Mouse (Mus musculus): ENCODE measurements at regions not wholly inside any gene's neighbourhood (a gene's known extent, or its start where the extent isn't known, plus 50 kb on each side); places are given as distances from the start of the nearest gene placed in this dataset.
"Not testable (repeated sequence)": the region's sequence is repeated elsewhere in the genome, so short reads cannot be mapped to it uniquely, and the experiment has no call there.

DNA sequence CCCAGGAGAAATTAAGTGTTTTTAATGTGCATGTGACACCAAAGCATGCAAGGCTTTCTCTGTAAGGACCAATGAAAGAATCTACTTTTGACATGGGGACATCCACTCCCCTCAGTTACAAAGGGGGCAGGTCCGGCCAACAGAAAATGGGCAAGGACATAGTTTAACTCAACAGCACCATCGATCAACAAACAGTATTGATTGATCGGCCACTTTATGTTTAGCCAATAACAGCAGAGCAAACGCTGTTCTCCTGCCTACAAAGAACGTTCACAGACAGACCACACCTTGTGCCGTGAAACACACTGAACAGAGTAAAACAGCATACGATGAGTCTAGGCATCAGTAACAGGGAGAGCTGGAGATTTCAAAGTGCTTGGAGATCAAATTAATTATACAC, 467.7 kb upstream of the Arid1b start:
- no peak overlapping the region for H3K27ac ChIP-seq (ENCODE audit: low read depth, low read length)
- H3K9me3 ChIP-seq (ENCODE audit: control insufficient read depth), result no peaks in the 10 kb centered on the region
- H3K4me3 ChIP-seq (ENCODE audit: low read depth, low read length), result no peak overlapping the region
- no peaks in the 10 kb centered on the region for H3K27me3 ChIP-seq (replicated peaks; ENCODE audit: control insufficient read depth, insufficient read depth, low read length)
- TF ChIP-seq CTCF (IDR thresholded peaks at IDR 0.05; ENCODE audit: low read depth), result no peak
- H3K9ac ChIP-seq (ENCODE audit: low read depth, low read length), result no peak overlapping the region
- H3K36me3 ChIP-seq (ENCODE audit: control insufficient read depth, insufficient read depth), result no peaks in the 10 kb centered on the region
- no peak overlapping the region for H3K4me2 ChIP-seq (replicated peaks; ENCODE audit: low read depth)
- no peak for ATAC-seq
- 64% methylated on average over 7 of the region's 7 CpGs for WGBS
- no peaks in the 10 kb centered on the region for H3K4me1 ChIP-seq (replicated peaks; ENCODE audit: control insufficient read depth, insufficient read depth, low read length)

DNA sequence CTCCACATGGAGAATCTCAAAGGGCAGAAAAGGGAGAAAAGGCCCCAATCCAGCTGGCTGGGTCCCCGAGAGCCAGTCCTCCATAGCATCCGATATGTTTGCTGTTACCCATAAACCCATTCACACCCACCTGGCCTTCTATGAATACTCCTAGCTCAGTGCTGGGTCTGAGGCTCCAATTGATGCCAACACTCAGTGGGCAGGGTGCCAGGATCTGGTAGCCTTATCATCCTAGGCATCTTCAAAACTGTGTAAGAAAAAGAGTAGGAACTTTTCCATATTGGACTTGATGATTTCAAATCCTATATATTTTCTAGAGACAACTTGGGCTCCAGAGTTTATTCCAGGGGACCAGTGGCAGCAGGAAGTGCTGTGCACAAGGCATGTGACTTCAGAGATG, 462.0 kb upstream of the Arid1b start:
- Histone ChIP-seq H3K4me3 (ENCODE audit: low read depth, low read length) (no peak overlapping the region), H3K4me1 (replicated peaks; ENCODE audit: control insufficient read depth, insufficient read depth, low read length) (no peaks in the 10 kb centered on the region), H3K27ac (ENCODE audit: low read depth, low read length) (no peak overlapping the region), H3K36me3 (ENCODE audit: control insufficient read depth, insufficient read depth) (no peaks in the 10 kb centered on the region), H3K9me3 (ENCODE audit: control insufficient read depth) (no peaks in the 10 kb centered on the region), H3K27me3 (replicated peaks; ENCODE audit: control insufficient read depth, insufficient read depth, low read length) (no peaks in the 10 kb centered on the region), H3K4me2 (replicated peaks; ENCODE audit: low read depth) (no peak overlapping the region), H3K9ac (ENCODE audit: low read depth, low read length) (no peak overlapping the region)
- TF ChIP-seq CTCF (IDR thresholded peaks at IDR 0.05; ENCODE audit: low read depth), result no peak
- ATAC-seq, result no peak
- 86% methylated on average over 2 of the region's 2 CpGs for WGBS

DNA sequence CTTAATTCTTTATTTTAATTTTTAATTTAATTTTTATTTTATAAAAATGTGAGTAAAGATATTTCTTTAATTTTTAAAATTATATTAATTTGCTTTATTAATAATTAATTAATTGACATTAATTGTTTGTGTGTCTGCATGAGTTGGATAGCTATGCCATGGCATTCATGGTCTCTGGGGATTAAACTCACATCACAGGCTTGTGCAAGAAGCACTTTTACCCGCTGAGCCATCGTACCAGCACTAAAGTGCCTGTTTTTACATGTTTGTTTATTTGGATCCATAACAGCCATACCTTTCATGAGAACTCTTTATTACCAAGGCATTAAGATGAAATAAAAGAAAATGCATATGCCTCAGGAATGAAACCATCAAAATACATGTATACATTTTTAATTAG, 453.7 kb upstream of the Arid1b start:
- ATAC-seq, result no peak
- H3K27me3 ChIP-seq (replicated peaks; ENCODE audit: control insufficient read depth, insufficient read depth, low read length), result no peaks in the 10 kb centered on the region
- no peak overlapping the region for H3K4me2 ChIP-seq (replicated peaks; ENCODE audit: low read depth)
- TF ChIP-seq CTCF (IDR thresholded peaks at IDR 0.05; ENCODE audit: low read depth), result no peak
- H3K36me3 ChIP-seq (ENCODE audit: control insufficient read depth, insufficient read depth), result no peaks in the 10 kb centered on the region
- H3K4me1 ChIP-seq (replicated peaks; ENCODE audit: control insufficient read depth, insufficient read depth, low read length), result no peaks in the 10 kb centered on the region
- no peak overlapping the region for H3K9ac ChIP-seq (ENCODE audit: low read depth, low read length)
- no peaks in the 10 kb centered on the region for H3K9me3 ChIP-seq (ENCODE audit: control insufficient read depth)
- no peak overlapping the region for H3K27ac ChIP-seq (ENCODE audit: low read depth, low read length)
- no peak overlapping the region for H3K4me3 ChIP-seq (ENCODE audit: low read depth, low read length)
- 84% methylated on average over 2 of the region's 2 CpGs for WGBS

DNA sequence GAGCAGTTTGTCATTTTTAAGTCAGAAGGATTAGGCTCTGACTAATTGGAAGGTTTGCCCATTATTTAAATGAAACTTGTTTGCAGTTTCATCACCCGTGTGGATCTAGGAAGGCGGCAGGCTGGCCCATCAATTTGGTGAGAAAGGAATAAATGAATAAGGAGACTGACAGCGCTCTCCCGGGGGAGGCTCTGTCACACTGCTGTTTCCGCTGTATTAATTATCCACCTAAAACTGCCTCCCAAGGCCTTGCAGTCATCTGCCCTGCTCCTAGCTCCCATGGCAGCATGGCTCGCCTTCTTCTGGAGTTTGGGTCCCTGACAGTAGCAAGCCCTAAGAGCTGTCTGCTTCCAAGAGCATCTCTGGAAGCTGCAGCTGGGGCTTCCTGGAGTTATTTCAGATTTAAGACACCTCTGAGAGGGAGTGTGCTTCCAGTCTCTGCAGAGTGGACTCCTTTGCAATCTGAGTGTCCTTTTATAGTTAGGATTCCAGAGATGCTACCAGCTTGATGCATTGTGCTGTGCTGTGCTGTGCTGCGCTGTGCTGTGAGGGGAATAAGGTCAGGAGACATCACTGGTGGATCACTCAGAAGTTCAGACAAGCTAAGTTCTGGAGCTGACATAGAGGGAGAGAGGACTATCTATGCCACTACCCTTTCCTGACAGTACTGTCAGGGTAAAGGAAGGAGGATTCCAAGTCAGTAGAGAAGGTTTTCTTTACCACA, 452.9 kb upstream of the Arid1b start:
- Histone ChIP-seq H3K27me3 (replicated peaks; ENCODE audit: control insufficient read depth, insufficient read depth, low read length) (no peaks in the 10 kb centered on the region), H3K4me3 (ENCODE audit: low read depth, low read length) (no peak overlapping the region), H3K4me1 (replicated peaks; ENCODE audit: control insufficient read depth, insufficient read depth, low read length) (no peaks in the 10 kb centered on the region), H3K36me3 (ENCODE audit: control insufficient read depth, insufficient read depth) (no peaks in the 10 kb centered on the region), H3K4me2 (replicated peaks; ENCODE audit: low read depth) (no peak overlapping the region), H3K9ac (ENCODE audit: low read depth, low read length) (no peak overlapping the region), H3K27ac (ENCODE audit: low read depth, low read length) (no peak overlapping the region), H3K9me3 (ENCODE audit: control insufficient read depth) (no peaks in the 10 kb centered on the region)
- ATAC-seq, result no peak
- WGBS, result 49% methylated on average over 7 of the region's 7 CpGs
- no peak for TF ChIP-seq CTCF (IDR thresholded peaks at IDR 0.05; ENCODE audit: low read depth)

DNA sequence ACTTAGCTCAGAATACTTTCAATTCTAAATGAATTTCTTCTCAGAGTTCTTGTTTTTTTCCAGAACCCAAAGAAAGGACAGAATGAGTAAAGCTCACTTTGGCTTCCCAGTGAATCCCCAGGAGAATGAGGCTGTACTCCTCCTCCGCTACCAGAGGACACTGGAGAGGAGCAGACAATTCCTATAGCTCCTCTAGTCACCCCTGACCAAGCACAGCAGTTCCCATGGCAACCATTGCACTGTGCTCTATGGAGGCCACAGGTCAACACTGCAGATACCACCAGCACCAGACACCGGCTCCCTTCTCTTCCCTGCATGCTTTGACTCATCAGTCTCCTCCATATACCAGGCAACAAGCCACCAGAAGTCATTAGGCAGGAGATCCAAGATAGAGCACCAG, 447.6 kb upstream of the Arid1b start:
- H3K9me3 ChIP-seq (ENCODE audit: control insufficient read depth), result no peaks in the 10 kb centered on the region
- H3K4me1 ChIP-seq (replicated peaks; ENCODE audit: control insufficient read depth, insufficient read depth, low read length), result no peaks in the 10 kb centered on the region
- WGBS, result 65% methylated on average over 2 of the region's 2 CpGs
- no peak for TF ChIP-seq CTCF (IDR thresholded peaks at IDR 0.05; ENCODE audit: low read depth)
- H3K36me3 ChIP-seq (ENCODE audit: control insufficient read depth, insufficient read depth), result no peaks in the 10 kb centered on the region
- no peaks in the 10 kb centered on the region for H3K27me3 ChIP-seq (replicated peaks; ENCODE audit: control insufficient read depth, insufficient read depth, low read length)
- H3K9ac ChIP-seq (ENCODE audit: low read depth, low read length), result no peak overlapping the region
- H3K4me3 ChIP-seq (ENCODE audit: low read depth, low read length), result no peak overlapping the region
- H3K4me2 ChIP-seq (replicated peaks; ENCODE audit: low read depth), result no peak overlapping the region
- H3K27ac ChIP-seq (ENCODE audit: low read depth, low read length), result no peak overlapping the region
- no peak for ATAC-seq

DNA sequence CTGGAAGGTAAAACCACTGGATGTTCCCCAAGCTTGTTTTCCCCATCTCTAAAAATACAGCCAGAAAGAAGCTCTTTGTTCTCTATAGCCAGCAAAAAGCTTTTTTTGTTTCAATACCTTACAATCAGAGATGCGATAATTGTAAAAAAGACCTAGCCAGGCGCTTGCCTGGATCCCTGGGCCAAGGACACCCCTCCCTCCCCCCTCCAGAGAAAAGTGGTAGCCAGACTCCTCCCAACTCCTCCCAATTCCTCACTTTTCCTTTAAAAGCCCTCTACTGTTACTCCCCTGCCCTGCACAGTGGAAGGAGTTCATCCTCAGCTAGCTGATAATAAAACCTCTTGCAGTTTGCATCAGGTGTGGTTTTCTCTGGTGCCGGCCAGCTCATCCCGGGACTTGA, 441.1 kb upstream of the Arid1b start:
- not testable (repeated sequence) for H3K27me3 ChIP-seq (replicated peaks; ENCODE audit: control insufficient read depth, insufficient read depth, low read length); H3K9ac ChIP-seq (ENCODE audit: low read depth, low read length); H3K36me3 ChIP-seq (ENCODE audit: control insufficient read depth, insufficient read depth); H3K9me3 ChIP-seq (ENCODE audit: control insufficient read depth); H3K4me2 ChIP-seq (replicated peaks; ENCODE audit: low read depth); H3K27ac ChIP-seq (ENCODE audit: low read depth, low read length); ATAC-seq; H3K4me3 ChIP-seq (ENCODE audit: low read depth, low read length); H3K4me1 ChIP-seq (replicated peaks; ENCODE audit: control insufficient read depth, insufficient read depth, low read length)
- 87% methylated on average over 4 of the region's 4 CpGs for WGBS

DNA sequence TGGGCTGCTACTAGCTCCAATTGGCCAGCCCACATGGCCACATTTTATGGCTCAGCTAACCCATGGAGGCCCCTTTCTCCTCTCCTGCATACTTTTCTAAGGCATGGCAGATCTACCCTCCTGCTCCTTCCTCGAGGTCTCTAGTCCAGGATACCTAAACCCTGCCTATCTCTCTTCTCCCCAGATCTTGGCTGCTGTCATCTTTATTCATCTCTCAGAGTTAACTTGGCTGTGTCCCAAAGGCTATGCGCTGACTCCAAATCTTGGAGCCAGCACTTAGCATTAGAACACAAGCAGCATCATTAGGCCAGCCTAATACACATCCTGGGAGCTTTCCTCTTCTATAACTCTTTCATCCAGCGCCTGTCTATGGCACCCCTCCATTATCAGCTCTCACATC, 430.5 kb upstream of the Arid1b start:
- WGBS, result 70% methylated on average over 3 of the region's 3 CpGs
- TF ChIP-seq CTCF (IDR thresholded peaks at IDR 0.05; ENCODE audit: low read depth), result no peak
- Histone ChIP-seq H3K27ac (ENCODE audit: low read depth, low read length) (no peak overlapping the region), H3K4me3 (ENCODE audit: low read depth, low read length) (no peak overlapping the region), H3K4me1 (replicated peaks; ENCODE audit: control insufficient read depth, insufficient read depth, low read length) (no peaks in the 10 kb centered on the region), H3K9me3 (ENCODE audit: control insufficient read depth) (no peaks in the 10 kb centered on the region), H3K9ac (ENCODE audit: low read depth, low read length) (no peak overlapping the region), H3K4me2 (replicated peaks; ENCODE audit: low read depth) (no peak overlapping the region), H3K27me3 (replicated peaks; ENCODE audit: control insufficient read depth, insufficient read depth, low read length) (no peaks in the 10 kb centered on the region), H3K36me3 (ENCODE audit: control insufficient read depth, insufficient read depth) (no peaks in the 10 kb centered on the region)
- no peak for ATAC-seq
